Mouse (Mus musculus) small intestine, adult 2 months (tissue): ENCODE measurements around the gene Myo5a.

Experiments
- CTCF ChIP-seq: fragments of 200-500 bp; IDR thresholded peaks from 2 replicates; pipeline ENCODE4 v1.5.1; 2012; ENCODE audit warnings: low read depth, mild to moderate bottlenecking, control low read depth, inconsistent platforms, low read length, moderate library complexity, mixed read lengths; ENCODE audit not compliant: insufficient replicate concordance, insufficient read length; ENCODE audit errors: extremely low read depth
- POLR2A ChIP-seq: fragments of 200-500 bp; IDR thresholded peaks from 2 replicates; pipeline ENCODE4 v1.6.1; 2012; ENCODE audit warnings: low read depth, mild to moderate bottlenecking, control low read depth, inconsistent platforms, low read length, moderate library complexity

DNA sequence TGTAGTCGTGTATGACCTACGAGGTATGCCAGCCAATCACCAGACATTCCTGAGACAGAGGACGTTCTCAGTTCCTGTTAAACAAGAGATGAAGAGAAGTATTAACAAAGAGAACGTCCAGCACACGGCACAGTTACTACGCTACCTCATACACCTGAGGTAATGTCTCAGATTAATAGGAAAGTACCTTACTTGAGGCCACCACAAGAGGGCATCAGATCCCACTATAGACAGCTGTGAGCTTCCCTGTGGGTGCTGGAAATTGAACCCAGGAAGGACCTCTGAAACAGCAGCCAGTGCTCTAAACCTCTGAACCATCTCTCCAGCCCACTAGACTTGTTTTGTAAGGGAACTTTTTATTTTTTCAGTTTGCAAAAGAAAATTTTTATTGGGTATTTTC, 45.1 kb upstream of the Myo5a start:
- TF ChIP-seq CTCF (peak; percentile 38; the same call in 1 of the 2 replicates), POLR2A (no peak)
